7 mouse cellular contexts compared by ENCODE assay signal in the genomic region with DNA sequence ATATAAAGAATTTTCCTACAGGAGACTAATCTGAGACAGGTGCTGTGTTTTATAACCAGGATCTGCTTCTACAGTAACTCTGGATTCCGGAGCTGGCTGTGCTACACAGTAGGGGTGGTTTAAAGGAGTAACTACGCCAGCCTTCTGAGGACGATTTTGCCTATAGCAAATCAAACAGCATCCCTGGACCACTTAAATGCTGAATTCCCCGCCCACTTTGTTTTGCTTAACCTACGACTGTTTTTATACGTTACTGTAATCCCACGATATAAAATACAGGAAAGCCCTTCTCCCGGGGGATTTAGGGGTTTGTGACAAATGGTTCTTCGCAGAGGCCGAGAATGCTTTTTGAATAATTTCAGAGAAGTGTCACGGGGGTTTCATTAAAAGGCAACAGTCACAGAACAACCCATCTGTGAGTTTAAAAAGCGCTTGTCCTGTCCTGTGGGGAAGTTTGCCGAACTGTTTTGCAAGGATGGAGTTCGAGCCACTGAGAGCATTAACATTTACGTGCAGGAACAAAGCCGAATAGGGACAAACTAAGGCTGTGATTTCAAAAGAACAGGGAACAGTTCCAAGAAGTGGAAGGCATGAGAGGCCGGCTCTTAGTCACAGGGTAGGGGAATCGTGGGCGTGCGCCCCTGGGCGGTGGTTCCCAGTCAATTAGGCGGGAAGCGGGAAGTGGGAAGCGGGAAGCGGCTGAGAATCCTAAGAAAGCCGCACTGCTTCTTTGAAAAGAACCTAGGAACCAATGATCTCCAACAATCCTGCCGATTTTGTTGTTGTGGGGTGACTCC. TPM values are rescaled to one million over a fixed set of nuclear protein-coding genes. Genes with fewer than 3 reads are reported as not detected.
A peak's percentile ranks its signal among the peaks of the same experiment; 100 is the strongest.
DNase-seq lines count a peak whose midpoint lies in the region; ATAC-seq and TF ChIP-seq lines count a peak whose summit lies in the region.

No protein-coding gene starts in this region.

- 0 out of 2 replicates have a peak, but pooled peaks cover 4% of the 10 kb centered on the region for H3K27me3 ChIP-seq in forebrain, embryonic 14.5 days (replicated peaks; ENCODE audit: control insufficient read depth, insufficient read depth, low read length)
- H3K27me3 ChIP-seq in hindbrain, embryonic 15.5 days, result peaks cover 11% of the 10 kb centered on the region

- no peaks in the 10 kb centered on the region for H3K9me3 ChIP-seq in ES-E14 (ENCODE audit: control insufficient read depth, insufficient read depth, low read depth, low read length)
- no peaks in the 10 kb centered on the region for H3K9me3 ChIP-seq in forebrain, embryonic 14.5 days (replicated peaks; ENCODE audit: control insufficient read depth, low read length)
- H3K9me3 ChIP-seq in hindbrain, embryonic 15.5 days, result no peaks in the 10 kb centered on the region

- DNase-seq in 3134 (ENCODE audit: extremely low read depth, insufficient read length, low spot score), result peak; percentile 73
- DNase-seq in ES-E14 (ENCODE audit: low read depth, low spot score), result no peak
- peak; percentile 72 for DNase-seq in forebrain, embryonic 14.5 days (ENCODE audit: low spot score)
- DNase-seq in lung, postnatal 10 days, result peak; percentile 54
- no peak for DNase-seq in layer of hippocampus, postnatal 25 days (ENCODE audit: extremely low spot score in 1 of 2, low spot score in 1 of 2)

- 11% methylated on average over 27 of the region's 27 CpGs for WGBS in forebrain, embryonic 14.5 days
- 12% methylated on average over 27 of the region's 27 CpGs for WGBS in hindbrain, embryonic 15.5 days

- no peak overlapping the region for H3K27ac ChIP-seq in ES-E14 (ENCODE audit: insufficient read depth, low read depth, low read length, poor library complexity, severe bottlenecking)
- H3K27ac ChIP-seq in forebrain, embryonic 14.5 days (ENCODE audit: low read depth, low read length), result no peak overlapping the region
- H3K27ac ChIP-seq in hindbrain, embryonic 15.5 days (replicated peaks), result no peak overlapping the region

- H3K4me2 ChIP-seq in forebrain, embryonic 14.5 days (ENCODE audit: low read length), result peak overlapping the region; percentile 53
- H3K4me2 ChIP-seq in hindbrain, embryonic 15.5 days, result peak overlapping the region; percentile 54

- peak; percentile 50 for ATAC-seq in forebrain, embryonic 14.5 days
- ATAC-seq in hindbrain, embryonic 15.5 days (ENCODE audit: low FRiP score, low read depth), result no peak
- ATAC-seq in megakaryocyte-erythroid progenitor cell, adult 5-6 weeks (replicated peaks; ENCODE audit: low FRiP score, low TSS enrichment, poor library complexity, severe bottlenecking), result no peak

- no peaks in the 10 kb centered on the region for H3K36me3 ChIP-seq in ES-E14 (ENCODE audit: control insufficient read depth, insufficient read depth, low read length, poor library complexity, severe bottlenecking)
- H3K36me3 ChIP-seq in forebrain, embryonic 14.5 days (ENCODE audit: control insufficient read depth, insufficient read depth, low read length), result no peaks in the 10 kb centered on the region
- H3K36me3 ChIP-seq in hindbrain, embryonic 15.5 days, result no peaks in the 10 kb centered on the region

- in situ Hi-C loops in ES-E14 (cut with MboI; ENCODE audit: low sequenced_read_pairs in 2 of 2, unreplicated experiment in 2 of 2), result loop anchor here (10.0 to 25.0 kb wide), 3 partner anchors 175 to 453 kb away; no protein-coding TSS in a partner anchor

- H3K4me3 ChIP-seq in ES-E14 (ENCODE audit: insufficient read depth in 1 of 2, low read depth in 1 of 2, low read length in 2 of 2, poor library complexity in 1 of 2, severe bottlenecking in 1 of 2), result peak overlapping the region; percentile 15 to 49
- H3K4me3 ChIP-seq in forebrain, embryonic 14.5 days (ENCODE audit: low read depth, low read length), result peak overlapping the region; percentile 17
- peak overlapping the region; percentile 22 for H3K4me3 ChIP-seq in hindbrain, embryonic 15.5 days

- H3K4me1 ChIP-seq in ES-E14 (ENCODE audit: control insufficient read depth in 2 of 2, insufficient read depth in 2 of 2, low read length in 2 of 2, poor library complexity in 1 of 2), result peaks cover 4 to 5% of the 10 kb centered on the region in 2 experiments
- H3K4me1 ChIP-seq in forebrain, embryonic 14.5 days (ENCODE audit: control insufficient read depth, insufficient read depth, low read length), result peaks cover 13% of the 10 kb centered on the region; the same call in 1 of the 2 replicates
- peaks cover 11% of the 10 kb centered on the region; the same call in 1 of the 2 replicates for H3K4me1 ChIP-seq in hindbrain, embryonic 15.5 days (replicated peaks)

- peak overlapping the region; percentile 60 for H3K9ac ChIP-seq in ES-E14 (ENCODE audit: insufficient read depth, low read depth, low read length, poor library complexity, severe bottlenecking)
- H3K9ac ChIP-seq in forebrain, embryonic 14.5 days (ENCODE audit: low read length), result peak overlapping the region; percentile 45; the same call in 1 of the 2 replicates
- H3K9ac ChIP-seq in hindbrain, embryonic 15.5 days, result peak overlapping the region; percentile 21; the same call in 1 of the 2 replicates

TF ChIP-seq in ES-E14, 5 proteins besides CTCF, POLR2A, EP300 and RAD21:
- no peak for TF ChIP-seq MAFK (IDR thresholded peaks at IDR 0.05; ENCODE audit: insufficient read depth, low read depth, low read length)
- no peak for TF ChIP-seq ZC3H11A (IDR thresholded peaks at IDR 0.05; ENCODE audit: borderline replicate concordance, low read depth, low read length)
- no peak for TF ChIP-seq ZNF384 (IDR thresholded peaks at IDR 0.05; ENCODE audit: low read depth, low read length)
- TF ChIP-seq CHD2 (IDR thresholded peaks at IDR 0.05; ENCODE audit: low read depth, low read length), result no peak
- no peak for TF ChIP-seq HCFC1 (IDR thresholded peaks at IDR 0.05; ENCODE audit: borderline replicate concordance, insufficient read depth, low read length)

RNA-seq across cellular contexts. Expression of gene Hnrnpa3, which starts 49.7 kb away (rescaled TPM):
- total RNA-seq in ES-E14 (2012; rRNA removed), result 101 and 166 TPM in 2 replicates
- polyA plus RNA-seq in forebrain, embryonic 14.5 days (2014; fragmentation: Nextera tagmentation; extraction: Ambion mirVana), result 182 and 209 TPM in 2 replicates
- 184 and 186 TPM in 2 replicates for polyA plus RNA-seq in hindbrain, embryonic 15.5 days (2015; fragmentation: Nextera tagmentation; extraction: Ambion mirVana)
- 791 and 833 TPM in 2 replicates for total RNA-seq in megakaryocyte-erythroid progenitor cell, adult 5-6 weeks (2014; fragmentation: Nextera tagmentation)
- 389 and 460 TPM in 2 replicates for total RNA-seq in megakaryocyte-erythroid progenitor cell, adult 5-6 weeks (2017)
- 100 to 1,000 TPM; 273 to 314 TPM for total RNA-seq in layer of hippocampus, postnatal 25 days (2021)

Comparison
In these comparisons a context has a peak if more than half of its experiments do, and no peak if none do; other contexts are left out.
1. DNase-seq: peak in 3134 (single experiment), forebrain, embryonic 14.5 days (single experiment) and lung, postnatal 10 days (single experiment); none in ES-E14 (single experiment) and layer of hippocampus, postnatal 25 days (0 of 2).
2. Peak in every context shown above with its lines, with median percentiles within 50 percentile points of each other: H3K4me3 ChIP-seq and H3K9ac ChIP-seq.